Mouse (Mus musculus): ENCODE results near the gene Pkp4. TPM values are rescaled to one million over a fixed set of nuclear protein-coding genes. Genes with fewer than 3 reads are reported as not detected.

Pkp4 gene
- polyA plus RNA-seq, 1 experiment from 2014 or later, result 27.7 TPM

DNA sequence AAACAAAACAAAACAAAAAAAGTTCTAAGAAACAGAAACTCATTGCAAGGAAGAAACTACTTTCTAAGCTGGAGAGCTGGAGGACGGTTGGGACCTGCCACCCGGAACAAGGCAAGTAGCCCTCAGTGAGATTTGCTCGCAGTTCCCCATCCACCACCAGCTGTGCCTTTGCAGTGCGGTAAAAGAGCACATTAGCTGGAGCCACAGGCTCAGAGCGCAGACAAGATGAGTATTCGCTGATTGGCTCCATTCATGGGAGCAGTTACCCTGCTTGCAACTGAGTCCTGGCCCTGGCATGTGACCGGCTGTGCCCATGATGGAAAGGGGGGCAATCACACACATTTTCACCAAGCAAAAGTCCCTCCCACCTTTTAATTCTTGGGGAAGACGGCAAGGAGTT is 127.0 kb downstream of the Pkp4 start:
- no peak for ATAC-seq
- no peak overlapping the region for H3K4me3 ChIP-seq (ENCODE audit: low read depth, low read length)
- TF ChIP-seq CTCF (IDR thresholded peaks at IDR 0.05; ENCODE audit: low read depth), result no peak
- no peak overlapping the region for H3K9ac ChIP-seq (ENCODE audit: low read depth, low read length)
- 79% methylated on average over 8 of the region's 8 CpGs for WGBS
- no peak overlapping the region for H3K27ac ChIP-seq (ENCODE audit: low read depth, low read length)
- no peaks in the 10 kb centered on the region for H3K36me3 ChIP-seq (ENCODE audit: control insufficient read depth, insufficient read depth)
- H3K9me3 ChIP-seq (ENCODE audit: control insufficient read depth), result no peaks in the 10 kb centered on the region
- no peak overlapping the region for H3K4me2 ChIP-seq (replicated peaks; ENCODE audit: low read depth)
- no peaks in the 10 kb centered on the region for H3K4me1 ChIP-seq (replicated peaks; ENCODE audit: control insufficient read depth, insufficient read depth, low read length)
- no peaks in the 10 kb centered on the region for H3K27me3 ChIP-seq (replicated peaks; ENCODE audit: control insufficient read depth, insufficient read depth, low read length)

GRCm38 (mm10) chr2:59289411-59289810 is 128.8 kb downstream of the Pkp4 start:
- Histone ChIP-seq H3K36me3 (ENCODE audit: control insufficient read depth, insufficient read depth) (no peaks in the 10 kb centered on the region), H3K27me3 (replicated peaks; ENCODE audit: control insufficient read depth, insufficient read depth, low read length) (no peaks in the 10 kb centered on the region), H3K9ac (ENCODE audit: low read depth, low read length) (no peak overlapping the region), H3K4me1 (replicated peaks; ENCODE audit: control insufficient read depth, insufficient read depth, low read length) (no peaks in the 10 kb centered on the region), H3K4me3 (ENCODE audit: low read depth, low read length) (no peak overlapping the region), H3K4me2 (replicated peaks; ENCODE audit: low read depth) (no peak overlapping the region), H3K27ac (ENCODE audit: low read depth, low read length) (no peak overlapping the region), H3K9me3 (ENCODE audit: control insufficient read depth) (no peaks in the 10 kb centered on the region)
- 86% methylated on average over 2 of the region's 2 CpGs for WGBS
- no peak for ATAC-seq
- no peak for TF ChIP-seq CTCF (IDR thresholded peaks at IDR 0.05; ENCODE audit: low read depth)

- 81% methylated on average over 3 of the region's 3 CpGs for WGBS
- ATAC-seq, result no peak
- Histone ChIP-seq H3K9ac (ENCODE audit: low read depth, low read length) (no peak overlapping the region), H3K27ac (ENCODE audit: low read depth, low read length) (no peak overlapping the region), H3K4me2 (replicated peaks; ENCODE audit: low read depth) (no peak overlapping the region), H3K4me1 (replicated peaks; ENCODE audit: control insufficient read depth, insufficient read depth, low read length) (no peaks in the 10 kb centered on the region), H3K36me3 (ENCODE audit: control insufficient read depth, insufficient read depth) (no peaks in the 10 kb centered on the region), H3K4me3 (ENCODE audit: low read depth, low read length) (no peak overlapping the region), H3K27me3 (replicated peaks; ENCODE audit: control insufficient read depth, insufficient read depth, low read length) (no peaks in the 10 kb centered on the region), H3K9me3 (ENCODE audit: control insufficient read depth) (no peaks in the 10 kb centered on the region)
- TF ChIP-seq CTCF (IDR thresholded peaks at IDR 0.05; ENCODE audit: low read depth), result no peak
Measured at GRCm38 (mm10) chr2:59290391-59290790, 129.7 kb downstream of the Pkp4 start.

- no peak for ATAC-seq
- 86% methylated on average over 3 of the region's 3 CpGs for WGBS
Measured at GRCm38 (mm10) chr2:59299831-59300230, 139.2 kb downstream of the Pkp4 start.

GRCm38 (mm10) chr2:59301671-59302070 is 141.0 kb downstream of the Pkp4 start:
- Histone ChIP-seq H3K4me1 (replicated peaks; ENCODE audit: control insufficient read depth, insufficient read depth, low read length) (no peaks in the 10 kb centered on the region), H3K9ac (ENCODE audit: low read depth, low read length) (no peak overlapping the region), H3K36me3 (ENCODE audit: control insufficient read depth, insufficient read depth) (peaks cover 6% of the 10 kb centered on the region), H3K27me3 (replicated peaks; ENCODE audit: control insufficient read depth, insufficient read depth, low read length) (no peaks in the 10 kb centered on the region), H3K9me3 (ENCODE audit: control insufficient read depth) (no peaks in the 10 kb centered on the region), H3K4me2 (replicated peaks; ENCODE audit: low read depth) (no peak overlapping the region), H3K27ac (ENCODE audit: low read depth, low read length) (no peak overlapping the region), H3K4me3 (ENCODE audit: low read depth, low read length) (no peak overlapping the region)
- no peak for TF ChIP-seq CTCF (IDR thresholded peaks at IDR 0.05; ENCODE audit: low read depth)
- no peak for ATAC-seq
- WGBS, result 63% methylated on average over 12 of the region's 12 CpGs

More at GRCm38 (mm10) chr2:59299831-59300230, 139.2 kb downstream of the Pkp4 start:
- Histone ChIP-seq H3K4me3 (ENCODE audit: low read depth, low read length) (no peak overlapping the region), H3K36me3 (ENCODE audit: control insufficient read depth, insufficient read depth) (no peaks in the 10 kb centered on the region), H3K4me2 (replicated peaks; ENCODE audit: low read depth) (no peak overlapping the region), H3K4me1 (replicated peaks; ENCODE audit: control insufficient read depth, insufficient read depth, low read length) (no peaks in the 10 kb centered on the region), H3K9ac (ENCODE audit: low read depth, low read length) (no peak overlapping the region), H3K9me3 (ENCODE audit: control insufficient read depth) (no peaks in the 10 kb centered on the region), H3K27me3 (replicated peaks; ENCODE audit: control insufficient read depth, insufficient read depth, low read length) (no peaks in the 10 kb centered on the region), H3K27ac (ENCODE audit: low read depth, low read length) (no peak overlapping the region)
- no peak for TF ChIP-seq CTCF (IDR thresholded peaks at IDR 0.05; ENCODE audit: low read depth)

DNA sequence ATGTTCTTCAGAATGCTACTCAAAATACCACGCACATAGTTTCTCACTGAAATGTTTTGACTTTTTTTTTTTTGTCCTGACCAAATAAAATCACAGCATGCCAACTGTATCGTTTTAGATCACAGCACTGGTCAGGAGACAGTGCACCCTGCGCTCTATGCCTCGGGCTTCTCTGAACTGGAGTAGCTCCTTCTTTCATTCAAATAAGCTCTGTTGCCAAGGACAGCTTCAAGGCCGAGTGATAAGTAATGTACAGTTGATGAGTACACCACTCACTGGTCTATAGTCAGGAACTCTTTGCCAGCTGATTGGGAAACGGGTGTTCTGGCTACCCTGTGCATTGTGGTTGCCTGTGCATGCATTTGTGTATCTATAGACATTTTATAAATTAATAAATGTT is 141.8 kb downstream of the Pkp4 start:
- Histone ChIP-seq H3K4me3 (ENCODE audit: low read depth, low read length) (no peak overlapping the region), H3K4me2 (replicated peaks; ENCODE audit: low read depth) (no peak overlapping the region), H3K36me3 (ENCODE audit: control insufficient read depth, insufficient read depth) (peaks cover 14% of the 10 kb centered on the region), H3K4me1 (replicated peaks; ENCODE audit: control insufficient read depth, insufficient read depth, low read length) (no peaks in the 10 kb centered on the region), H3K27ac (ENCODE audit: low read depth, low read length) (no peak overlapping the region), H3K9me3 (ENCODE audit: control insufficient read depth) (no peaks in the 10 kb centered on the region), H3K27me3 (replicated peaks; ENCODE audit: control insufficient read depth, insufficient read depth, low read length) (no peaks in the 10 kb centered on the region), H3K9ac (ENCODE audit: low read depth, low read length) (no peak overlapping the region)
- 81% methylated on average over 6 of the region's 6 CpGs for WGBS
- no peak for TF ChIP-seq CTCF (IDR thresholded peaks at IDR 0.05; ENCODE audit: low read depth)
- no peak for ATAC-seq

GRCm38 (mm10) chr2:59303530-59304063 is 142.9 kb downstream of the Pkp4 start:
- no peak for TF ChIP-seq CTCF (IDR thresholded peaks at IDR 0.05; ENCODE audit: low read depth)
- no peak overlapping the region for H3K9ac ChIP-seq (ENCODE audit: low read depth, low read length)
- no peak overlapping the region for H3K27ac ChIP-seq (ENCODE audit: low read depth, low read length)
- no peaks in the 10 kb centered on the region for H3K4me1 ChIP-seq (replicated peaks; ENCODE audit: control insufficient read depth, insufficient read depth, low read length)
- H3K27me3 ChIP-seq (replicated peaks; ENCODE audit: control insufficient read depth, insufficient read depth, low read length), result no peaks in the 10 kb centered on the region
- 72% methylated on average over 12 of the region's 12 CpGs for WGBS
- no peaks in the 10 kb centered on the region for H3K9me3 ChIP-seq (ENCODE audit: control insufficient read depth)
- H3K4me2 ChIP-seq (replicated peaks; ENCODE audit: low read depth), result no peak overlapping the region
- H3K36me3 ChIP-seq (ENCODE audit: control insufficient read depth, insufficient read depth), result peaks cover 26% of the 10 kb centered on the region
- no peak for ATAC-seq
- no peak overlapping the region for H3K4me3 ChIP-seq (ENCODE audit: low read depth, low read length)

Data from intestine, postnatal 0 days (tissue).